Mouse (Mus musculus): ENCODE measurements around the gene Tbc1d24.
A peak's percentile ranks its signal among the peaks of the same experiment; 100 is the strongest.

DNA sequence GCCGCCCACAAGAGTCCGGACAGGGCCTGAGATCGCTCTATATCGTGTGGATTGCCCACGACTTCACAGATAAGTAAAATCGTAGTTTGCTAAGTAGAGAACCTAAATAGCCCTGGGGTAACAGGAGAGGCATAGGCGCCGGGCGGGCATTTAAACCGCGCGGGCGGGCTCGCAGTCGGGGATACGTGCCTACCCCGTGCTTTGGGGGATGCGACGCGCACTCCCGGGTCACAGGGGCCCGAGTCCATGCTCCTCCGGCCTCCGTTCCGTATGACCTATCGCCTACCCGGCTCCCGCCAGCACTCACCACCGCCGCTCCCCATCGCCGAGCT, 45.6 kb upstream of the Tbc1d24 start:
- TF ChIP-seq POLR2A (IDR thresholded peaks at IDR 0.05; ENCODE audit: insufficient read depth, low read length) (no peak), EP300 (IDR thresholded peaks at IDR 0.05; ENCODE audit: insufficient read depth, low read depth, low read length) (0 out of 2 replicates have a peak, but pooled peaks have one; percentile 57)
